ENCODE assay signal across 24 mouse cellular contexts in genomic region chr9:66300448-66301027, GRCm38 (mm10). TPM values are rescaled to one million over a fixed set of nuclear protein-coding genes. Genes with fewer than 3 reads are reported as not detected.
DNase-seq lines count a peak whose midpoint lies in the region; ATAC-seq and TF ChIP-seq lines count a peak whose summit lies in the region.
"Had no signal": no experiment of that assay in that cellular context is flagged by ENCODE, and none has a peak within 500 bp of the region (broad histone marks: within the 10 kb centered on the region; RNA-seq: fewer than 3 reads in every experiment).

No protein-coding gene starts in this region.

- intact Hi-C loops in heart, postnatal 36 days (cut with DNase I): no loop called here

- no peak for TF ChIP-seq CTCF in forebrain, postnatal 0 days (IDR thresholded peaks at IDR 0.05; ENCODE audit: low read depth)

- no peak overlapping the region for H3K27ac ChIP-seq in forebrain, postnatal 0 days (ENCODE audit: low read depth, low read length)
- no peak overlapping the region for H3K27ac ChIP-seq in midbrain, embryonic 13.5 days
- H3K27ac ChIP-seq: embryonic facial prominence, embryonic 15.5 days; forebrain, embryonic 10.5 days; heart, adult 2 months; heart, embryonic 15.5 days; hindbrain, embryonic 10.5 days; hindbrain, embryonic 14.5 days had no signal

- H3K27me3 ChIP-seq in forebrain, postnatal 0 days (ENCODE audit: insufficient read depth, low read length): no peaks in the 10 kb centered on the region
- H3K27me3 ChIP-seq in midbrain, embryonic 13.5 days: no peaks in the 10 kb centered on the region
- H3K27me3 ChIP-seq: embryonic facial prominence, embryonic 15.5 days; heart, embryonic 15.5 days; Patski had no signal

- ATAC-seq in common myeloid progenitor, adult 5-6 weeks (replicated peaks; ENCODE audit: low read depth, poor library complexity, severe bottlenecking): peak; percentile 40
- ATAC-seq in megakaryocyte progenitor cell, adult 5-6 weeks (replicated peaks; ENCODE audit: poor library complexity): 0 out of 2 replicates have a peak, but pooled peaks have one; percentile 20
- no peak for ATAC-seq in forebrain, postnatal 0 days
- no peak for ATAC-seq in midbrain, embryonic 13.5 days
- ATAC-seq: activated CD4-positive, CD25-positive, alpha-beta regulatory T cell, adult 4 months; forebrain, embryonic 14.5 days; Patski had no signal

- no peak overlapping the region for H3K9ac ChIP-seq in forebrain, postnatal 0 days
- H3K9ac ChIP-seq in midbrain, embryonic 13.5 days (replicated peaks): no peak overlapping the region
- H3K9ac ChIP-seq: embryonic facial prominence, embryonic 15.5 days; heart, embryonic 15.5 days; hindbrain, embryonic 14.5 days had no signal

- peak; percentile 55 for DNase-seq in heart, adult 11 months
- no peak for DNase-seq in heart, postnatal 36 days
- DNase-seq in forebrain, postnatal 0 days: no peak
- no peak for DNase-seq in kidney, adult 8-10 months
- DNase-seq: adrenal gland, postnatal 25 days; cerebellum, adult 2 months; cerebellum, postnatal 10 days; embryo, embryonic 11 days; gastrocnemius, postnatal 36 days; heart, adult 2 months; heart, postnatal 14 days had no signal

- H3K4me1 ChIP-seq in forebrain, postnatal 0 days (ENCODE audit: insufficient read depth): peaks cover 10% of the 10 kb centered on the region
- peaks cover 14% of the 10 kb centered on the region for H3K4me1 ChIP-seq in midbrain, embryonic 13.5 days (replicated peaks)

- 89% methylated on average over 2 of the region's 2 CpGs for WGBS in forebrain, postnatal 0 days
- 87% methylated on average over 2 of the region's 2 CpGs for WGBS in midbrain, embryonic 13.5 days

- H3K36me3 ChIP-seq in forebrain, postnatal 0 days (ENCODE audit: insufficient read depth): no peaks in the 10 kb centered on the region
- H3K36me3 ChIP-seq in midbrain, embryonic 13.5 days: no peaks in the 10 kb centered on the region
- H3K36me3 ChIP-seq: embryonic facial prominence, embryonic 15.5 days; forebrain, embryonic 10.5 days; heart, embryonic 15.5 days; hindbrain, embryonic 10.5 days had no signal

- H3K9me3 ChIP-seq in forebrain, postnatal 0 days (ENCODE audit: low read length): no peaks in the 10 kb centered on the region
- no peaks in the 10 kb centered on the region for H3K9me3 ChIP-seq in midbrain, embryonic 13.5 days
- H3K9me3 ChIP-seq: embryonic facial prominence, embryonic 15.5 days; forebrain, embryonic 10.5 days; heart, embryonic 15.5 days; hindbrain, embryonic 10.5 days had no signal

- no peak overlapping the region for H3K4me3 ChIP-seq in forebrain, postnatal 0 days (ENCODE audit: low read depth, low read length)
- no peak overlapping the region for H3K4me3 ChIP-seq in midbrain, embryonic 13.5 days (replicated peaks)
- H3K4me3 ChIP-seq: embryonic facial prominence, embryonic 15.5 days; erythroblast, embryonic 14.5 days; forebrain, embryonic 10.5 days; heart, adult 2 months; heart, embryonic 15.5 days; hindbrain, embryonic 10.5 days had no signal

- H3K4me2 ChIP-seq in forebrain, postnatal 0 days (ENCODE audit: low read depth): no peak overlapping the region
- H3K4me2 ChIP-seq in midbrain, embryonic 13.5 days (replicated peaks): no peak overlapping the region
- H3K4me2 ChIP-seq: embryonic facial prominence, embryonic 15.5 days; heart, embryonic 11.5 days; heart, embryonic 15.5 days; hindbrain, embryonic 14.5 days had no signal

RNA-seq across cellular contexts. Expression of gene Herc1, which starts 49.7 kb away (rescaled TPM):
- total RNA-seq in heart, postnatal 36 days (2021): 10 to 100 TPM; 36.8 to 40.2 TPM
- total RNA-seq in common myeloid progenitor, adult 5-6 weeks (2017): 80.8 and 106 TPM in 2 replicates
- total RNA-seq in megakaryocyte progenitor cell, adult 5-6 weeks (2015): 33.4 and 39.9 TPM in 2 replicates
- 41.7 and 60.1 TPM in 2 replicates for total RNA-seq in megakaryocyte progenitor cell, adult 5-6 weeks (2017)
- total RNA-seq in forebrain, postnatal 0 days (2014; rRNA removed): 89.8 and 107 TPM in 2 replicates
- polyA plus RNA-seq in forebrain, postnatal 0 days (2015; fragmentation: Nextera tagmentation; extraction: Ambion mirVana): 16.4 and 27.3 TPM in 2 replicates
- 49.6 and 52.8 TPM in 2 replicates for polyA plus RNA-seq in midbrain, embryonic 13.5 days (2015; fragmentation: Nextera tagmentation; extraction: Ambion mirVana)

Comparison
In these comparisons a context has a peak if more than half of its experiments do, and no peak if none do; other contexts are left out.
1. ATAC-seq: peak in common myeloid progenitor, adult 5-6 weeks (single experiment) and megakaryocyte progenitor cell, adult 5-6 weeks (single experiment); none in forebrain, postnatal 0 days (single experiment) and midbrain, embryonic 13.5 days (single experiment).